Mouse (Mus musculus) heart, postnatal 0 days (tissue): Measurements from ENCODE around the gene Sirpa.

ENCODE experiments used
- CTCF ChIP-seq: IDR thresholded peaks from 2 replicates; pipeline ENCODE4 v1.5.1; 2016; ENCODE audit warnings: antibody characterized with exemption, control low read depth, low read depth
- EP300 ChIP-seq: IDR thresholded peaks from 2 replicates; pipeline ENCODE4 v1.6.1; 2016; ENCODE audit warnings: antibody characterized with exemption, low read depth

GRCm38 (mm10) chr2:129544448-129544847, 48.2 kb upstream of the Sirpa start:
- TF ChIP-seq CTCF (no peak), EP300 (no peak)
